Mouse (Mus musculus): ENCODE results near the gene Galnt2. TPM values are rescaled to one million over a fixed set of nuclear protein-coding genes. Genes with fewer than 3 reads are reported as not detected.

Gene Galnt2
- polyA plus RNA-seq, 1 experiment, result 11.5 TPM

GRCm38 (mm10) chr8:124323356-124323755 lies 92.2 kb downstream of the Galnt2 start:
- no peak overlapping the region for H3K4me3 ChIP-seq (ENCODE audit: low read depth, low read length)
- no peaks in the 10 kb centered on the region for H3K27me3 ChIP-seq (ENCODE audit: control insufficient read depth, insufficient read depth, low read length, poor library complexity, severe bottlenecking)
- H3K27ac ChIP-seq (ENCODE audit: insufficient read depth, low read length), result no peak overlapping the region
- TF ChIP-seq EP300 (IDR thresholded peaks at IDR 0.05; ENCODE audit: insufficient read depth, low read depth, low read length) (no peak), POLR2A (IDR thresholded peaks at IDR 0.05; ENCODE audit: insufficient read depth, low read length) (no peak), CTCF (IDR thresholded peaks at IDR 0.05; ENCODE audit: low read depth, low read length) (no peak)
- H3K36me3 ChIP-seq (ENCODE audit: control insufficient read depth, insufficient read depth, low read length, poor library complexity, severe bottlenecking), result no peaks in the 10 kb centered on the region
- H3K4me1 ChIP-seq (ENCODE audit: control insufficient read depth, insufficient read depth, low read length), result no peaks in the 10 kb centered on the region
- no peak overlapping the region for H3K9ac ChIP-seq (ENCODE audit: low read depth, poor library complexity, severe bottlenecking)
- no peaks in the 10 kb centered on the region for H3K9me3 ChIP-seq (replicated peaks; ENCODE audit: control insufficient read depth, insufficient read depth, low read length, poor library complexity, severe bottlenecking)

- Histone ChIP-seq H3K27ac (ENCODE audit: insufficient read depth, low read length) (no peak overlapping the region), H3K9me3 (replicated peaks; ENCODE audit: control insufficient read depth, insufficient read depth, low read length, poor library complexity, severe bottlenecking) (no peaks in the 10 kb centered on the region), H3K4me3 (ENCODE audit: low read depth, low read length) (no peak overlapping the region), H3K4me1 (ENCODE audit: control insufficient read depth, insufficient read depth, low read length) (no peaks in the 10 kb centered on the region), H3K9ac (ENCODE audit: low read depth, poor library complexity, severe bottlenecking) (no peak overlapping the region), H3K27me3 (ENCODE audit: control insufficient read depth, insufficient read depth, low read length, poor library complexity, severe bottlenecking) (no peaks in the 10 kb centered on the region), H3K36me3 (ENCODE audit: control insufficient read depth, insufficient read depth, low read length, poor library complexity, severe bottlenecking) (no peaks in the 10 kb centered on the region)
- no peak for TF ChIP-seq CTCF (IDR thresholded peaks at IDR 0.05; ENCODE audit: low read depth, low read length)
Observed at GRCm38 (mm10) chr8:124328259-124328658, 97.1 kb downstream of the Galnt2 start.

DNA sequence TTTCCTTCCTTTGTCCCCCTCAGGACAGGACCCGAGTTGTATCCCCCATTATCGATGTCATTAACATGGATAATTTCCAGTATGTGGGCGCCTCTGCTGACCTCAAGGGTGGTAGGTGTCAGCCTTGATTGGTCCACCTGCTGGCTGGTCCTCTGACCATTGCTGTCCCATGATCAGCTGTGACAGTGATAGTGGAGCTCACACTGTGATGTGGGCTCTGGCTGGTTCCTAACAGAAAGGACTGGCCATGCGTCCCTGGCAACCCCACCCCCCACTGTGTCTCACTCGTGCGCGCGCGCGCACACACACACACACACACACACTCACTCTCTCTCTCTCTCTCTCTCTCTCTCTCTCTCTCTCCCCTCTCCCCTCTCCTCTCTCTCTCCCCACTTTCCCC lies 98.5 kb downstream of the Galnt2 start:
- Histone ChIP-seq H3K4me3 (ENCODE audit: low read depth, low read length) (no peak overlapping the region), H3K27ac (ENCODE audit: insufficient read depth, low read length) (no peak overlapping the region), H3K36me3 (ENCODE audit: control insufficient read depth, insufficient read depth, low read length, poor library complexity, severe bottlenecking) (no peaks in the 10 kb centered on the region), H3K9ac (ENCODE audit: low read depth, poor library complexity, severe bottlenecking) (no peak overlapping the region), H3K4me1 (ENCODE audit: control insufficient read depth, insufficient read depth, low read length) (no peaks in the 10 kb centered on the region), H3K9me3 (replicated peaks; ENCODE audit: control insufficient read depth, insufficient read depth, low read length, poor library complexity, severe bottlenecking) (no peaks in the 10 kb centered on the region), H3K27me3 (ENCODE audit: control insufficient read depth, insufficient read depth, low read length, poor library complexity, severe bottlenecking) (no peaks in the 10 kb centered on the region)
- TF ChIP-seq CTCF (IDR thresholded peaks at IDR 0.05; ENCODE audit: low read depth, low read length), result no peak
- no peak for TF ChIP-seq EP300 (IDR thresholded peaks at IDR 0.05; ENCODE audit: insufficient read depth, low read depth, low read length)
- TF ChIP-seq POLR2A (IDR thresholded peaks at IDR 0.05; ENCODE audit: insufficient read depth, low read length), result no peak

- Histone ChIP-seq H3K36me3 (ENCODE audit: control insufficient read depth, insufficient read depth, low read length, poor library complexity, severe bottlenecking) (no peaks in the 10 kb centered on the region), H3K27ac (ENCODE audit: insufficient read depth, low read length) (no peak overlapping the region), H3K4me3 (ENCODE audit: low read depth, low read length) (no peak overlapping the region), H3K9ac (ENCODE audit: low read depth, poor library complexity, severe bottlenecking) (no peak overlapping the region), H3K9me3 (replicated peaks; ENCODE audit: control insufficient read depth, insufficient read depth, low read length, poor library complexity, severe bottlenecking) (no peaks in the 10 kb centered on the region), H3K27me3 (ENCODE audit: control insufficient read depth, insufficient read depth, low read length, poor library complexity, severe bottlenecking) (no peaks in the 10 kb centered on the region), H3K4me1 (ENCODE audit: control insufficient read depth, insufficient read depth, low read length) (no peaks in the 10 kb centered on the region)
- TF ChIP-seq CTCF (IDR thresholded peaks at IDR 0.05; ENCODE audit: low read depth, low read length) (no peak), EP300 (IDR thresholded peaks at IDR 0.05; ENCODE audit: insufficient read depth, low read depth, low read length) (no peak), POLR2A (IDR thresholded peaks at IDR 0.05; ENCODE audit: insufficient read depth, low read length) (no peak)
Observed at GRCm38 (mm10) chr8:124330433-124330832, 99.2 kb downstream of the Galnt2 start.

- no peak overlapping the region for H3K4me3 ChIP-seq (ENCODE audit: low read depth, low read length)
- H3K9ac ChIP-seq (ENCODE audit: low read depth, poor library complexity, severe bottlenecking), result no peak overlapping the region
- H3K9me3 ChIP-seq (replicated peaks; ENCODE audit: control insufficient read depth, insufficient read depth, low read length, poor library complexity, severe bottlenecking), result no peaks in the 10 kb centered on the region
- no peaks in the 10 kb centered on the region for H3K4me1 ChIP-seq (ENCODE audit: control insufficient read depth, insufficient read depth, low read length)
- no peak overlapping the region for H3K27ac ChIP-seq (ENCODE audit: insufficient read depth, low read length)
- TF ChIP-seq EP300 (IDR thresholded peaks at IDR 0.05; ENCODE audit: insufficient read depth, low read depth, low read length) (no peak), POLR2A (IDR thresholded peaks at IDR 0.05; ENCODE audit: insufficient read depth, low read length) (no peak), CTCF (IDR thresholded peaks at IDR 0.05; ENCODE audit: low read depth, low read length) (no peak)
- no peaks in the 10 kb centered on the region for H3K27me3 ChIP-seq (ENCODE audit: control insufficient read depth, insufficient read depth, low read length, poor library complexity, severe bottlenecking)
- H3K36me3 ChIP-seq (ENCODE audit: control insufficient read depth, insufficient read depth, low read length, poor library complexity, severe bottlenecking), result no peaks in the 10 kb centered on the region
Observed at GRCm38 (mm10) chr8:124331094-124331493, 99.9 kb downstream of the Galnt2 start.

- H3K27me3 ChIP-seq (ENCODE audit: control insufficient read depth, insufficient read depth, low read length, poor library complexity, severe bottlenecking), result no peaks in the 10 kb centered on the region
- H3K27ac ChIP-seq (ENCODE audit: insufficient read depth, low read length), result no peak overlapping the region
- no peak overlapping the region for H3K9ac ChIP-seq (ENCODE audit: low read depth, poor library complexity, severe bottlenecking)
- no peaks in the 10 kb centered on the region for H3K9me3 ChIP-seq (replicated peaks; ENCODE audit: control insufficient read depth, insufficient read depth, low read length, poor library complexity, severe bottlenecking)
- no peaks in the 10 kb centered on the region for H3K4me1 ChIP-seq (ENCODE audit: control insufficient read depth, insufficient read depth, low read length)
- H3K36me3 ChIP-seq (ENCODE audit: control insufficient read depth, insufficient read depth, low read length, poor library complexity, severe bottlenecking), result no peaks in the 10 kb centered on the region
- no peak overlapping the region for H3K4me3 ChIP-seq (ENCODE audit: low read depth, low read length)
- TF ChIP-seq EP300 (IDR thresholded peaks at IDR 0.05; ENCODE audit: insufficient read depth, low read depth, low read length), result no peak
- TF ChIP-seq CTCF (IDR thresholded peaks at IDR 0.05; ENCODE audit: low read depth, low read length), result no peak
- TF ChIP-seq POLR2A (IDR thresholded peaks at IDR 0.05; ENCODE audit: insufficient read depth, low read length), result no peak
Observed at GRCm38 (mm10) chr8:124331706-124332105, 100.5 kb downstream of the Galnt2 start.

All from ES-Bruce4 (cell line).